Mouse (Mus musculus): ENCODE data around the gene Jmjd7. TPM values are rescaled to one million over a fixed set of nuclear protein-coding genes. Genes with fewer than 3 reads are reported as not detected.

Gene Jmjd7
- polyA plus RNA-seq, 1 experiment from 2014 or later: 17.4 TPM

- peaks cover 28% of the 10 kb centered on the region for H3K27me3 ChIP-seq (replicated peaks)
- H3K4me3 ChIP-seq: no peak overlapping the region
- H3K9me3 ChIP-seq: no peaks in the 10 kb centered on the region
- WGBS: 70% methylated on average over 9 of the region's 9 CpGs
- H3K4me1 ChIP-seq: peaks cover 12% of the 10 kb centered on the region
- H3K36me3 ChIP-seq: no peaks in the 10 kb centered on the region
- no peak for ATAC-seq (ENCODE audit: extremely low read depth, insufficient number of reproducible peaks, low FRiP score, low TSS enrichment)
- no peak overlapping the region for H3K27ac ChIP-seq (replicated peaks)
- H3K9ac ChIP-seq: no peak overlapping the region
- H3K4me2 ChIP-seq: no peak overlapping the region
These were observed 33.4 kb downstream of the Jmjd7 start for GRCm38 (mm10) chr2:120060651-120061050.

GRCm38 (mm10) chr2:120062248-120062647 lies 35.0 kb downstream of the Jmjd7 start:
- Histone ChIP-seq H3K36me3 (no peaks in the 10 kb centered on the region), H3K4me2 (no peak overlapping the region), H3K27me3 (replicated peaks) (peaks cover 25% of the 10 kb centered on the region), H3K4me3 (no peak overlapping the region), H3K9me3 (no peaks in the 10 kb centered on the region), H3K27ac (replicated peaks) (no peak overlapping the region), H3K9ac (no peak overlapping the region), H3K4me1 (no peaks in the 10 kb centered on the region)
- no peak for ATAC-seq (ENCODE audit: extremely low read depth, insufficient number of reproducible peaks, low FRiP score, low TSS enrichment)
- WGBS: 77% methylated on average over 8 of the region's 8 CpGs

- ATAC-seq (ENCODE audit: extremely low read depth, insufficient number of reproducible peaks, low FRiP score, low TSS enrichment): no peak
- no peaks in the 10 kb centered on the region for H3K9me3 ChIP-seq
- WGBS: 68% methylated on average over 6 of the region's 6 CpGs
- H3K27ac ChIP-seq (replicated peaks): no peak overlapping the region
- no peak overlapping the region for H3K4me3 ChIP-seq
- peaks cover 25% of the 10 kb centered on the region for H3K27me3 ChIP-seq (replicated peaks)
- no peak overlapping the region for H3K9ac ChIP-seq
- H3K36me3 ChIP-seq: no peaks in the 10 kb centered on the region
- no peak overlapping the region for H3K4me2 ChIP-seq
- H3K4me1 ChIP-seq: no peaks in the 10 kb centered on the region
These were observed 37.4 kb downstream of the Jmjd7 start for GRCm38 (mm10) chr2:120064639-120065038.

GRCm38 (mm10) chr2:120065243-120065642 lies 38.0 kb downstream of the Jmjd7 start:
- WGBS: 86% methylated on average over 10 of the region's 10 CpGs
- Histone ChIP-seq H3K27me3 (replicated peaks) (peaks cover 24% of the 10 kb centered on the region), H3K4me1 (no peaks in the 10 kb centered on the region)

GRCm38 (mm10) chr2:120066224-120066623 lies 38.9 kb downstream of the Jmjd7 start:
- H3K4me1 ChIP-seq: no peaks in the 10 kb centered on the region
- no peak overlapping the region for H3K4me2 ChIP-seq
- H3K36me3 ChIP-seq: no peaks in the 10 kb centered on the region
- no peaks in the 10 kb centered on the region for H3K9me3 ChIP-seq
- H3K27me3 ChIP-seq (replicated peaks): peaks cover 23% of the 10 kb centered on the region
- WGBS: 65% methylated on average over 3 of the region's 3 CpGs
- ATAC-seq (ENCODE audit: extremely low read depth, insufficient number of reproducible peaks, low FRiP score, low TSS enrichment): no peak
- no peak overlapping the region for H3K27ac ChIP-seq (replicated peaks)
- no peak overlapping the region for H3K4me3 ChIP-seq
- H3K9ac ChIP-seq: no peak overlapping the region

More at GRCm38 (mm10) chr2:120065243-120065642, 38.0 kb downstream of the Jmjd7 start:
- ATAC-seq (ENCODE audit: extremely low read depth, insufficient number of reproducible peaks, low FRiP score, low TSS enrichment): no peak
- no peak overlapping the region for H3K9ac ChIP-seq
- H3K36me3 ChIP-seq: no peaks in the 10 kb centered on the region
- no peaks in the 10 kb centered on the region for H3K9me3 ChIP-seq
- H3K4me2 ChIP-seq: no peak overlapping the region
- H3K27ac ChIP-seq (replicated peaks): no peak overlapping the region
- no peak overlapping the region for H3K4me3 ChIP-seq

GRCm38 (mm10) chr2:120068555-120069465 lies 41.5 kb downstream of the Jmjd7 start:
- Histone ChIP-seq H3K36me3 (no peaks in the 10 kb centered on the region), H3K9ac (no peak overlapping the region), H3K27me3 (replicated peaks) (peaks cover 21% of the 10 kb centered on the region), H3K4me1 (no peaks in the 10 kb centered on the region), H3K4me2 (no peak overlapping the region), H3K9me3 (no peaks in the 10 kb centered on the region), H3K4me3 (no peak overlapping the region), H3K27ac (replicated peaks) (no peak overlapping the region)
- ATAC-seq (ENCODE audit: extremely low read depth, insufficient number of reproducible peaks, low FRiP score, low TSS enrichment): no peak
- 45% methylated on average over 16 of the region's 16 CpGs for WGBS

- Histone ChIP-seq H3K9me3 (no peaks in the 10 kb centered on the region), H3K36me3 (no peaks in the 10 kb centered on the region), H3K27me3 (replicated peaks) (peaks cover 25% of the 10 kb centered on the region), H3K4me3 (no peak overlapping the region), H3K4me2 (no peak overlapping the region), H3K27ac (replicated peaks) (no peak overlapping the region), H3K4me1 (peaks cover 3% of the 10 kb centered on the region; the same call in 1 of the 2 replicates), H3K9ac (no peak overlapping the region)
- 66% methylated on average over 8 of the region's 8 CpGs for WGBS
- ATAC-seq (ENCODE audit: extremely low read depth, insufficient number of reproducible peaks, low FRiP score, low TSS enrichment): no peak
These were observed 42.2 kb downstream of the Jmjd7 start for GRCm38 (mm10) chr2:120069466-120069990.

- WGBS: 64% methylated on average over 4 of the region's 4 CpGs
These were observed 46.8 kb downstream of the Jmjd7 start for GRCm38 (mm10) chr2:120074096-120074495.

GRCm38 (mm10) chr2:120076076-120076705 lies 48.9 kb downstream of the Jmjd7 start:
- H3K27me3 ChIP-seq (replicated peaks): peaks cover 64% of the 10 kb centered on the region
- no peaks in the 10 kb centered on the region for H3K36me3 ChIP-seq
- H3K9ac ChIP-seq: peak overlapping the region; percentile 56
- no peaks in the 10 kb centered on the region for H3K9me3 ChIP-seq
- 2% methylated on average over 36 of the region's 36 CpGs for WGBS
- no peak overlapping the region for H3K27ac ChIP-seq (replicated peaks)
- H3K4me3 ChIP-seq: peak overlapping the region; percentile 48
- peaks cover 15% of the 10 kb centered on the region for H3K4me1 ChIP-seq
- no peak; the same call in 1 of the 2 replicates for ATAC-seq (ENCODE audit: extremely low read depth, insufficient number of reproducible peaks, low FRiP score, low TSS enrichment)
- H3K4me2 ChIP-seq: peak overlapping the region; percentile 75

More at GRCm38 (mm10) chr2:120074096-120074495, 46.8 kb downstream of the Jmjd7 start:
- no peak for ATAC-seq (ENCODE audit: extremely low read depth, insufficient number of reproducible peaks, low FRiP score, low TSS enrichment)
- no peak overlapping the region for H3K4me3 ChIP-seq
- no peaks in the 10 kb centered on the region for H3K36me3 ChIP-seq
- H3K27me3 ChIP-seq (replicated peaks): peaks cover 63% of the 10 kb centered on the region
- H3K27ac ChIP-seq (replicated peaks): no peak overlapping the region; the same call in 1 of the 2 replicates
- H3K9me3 ChIP-seq: no peaks in the 10 kb centered on the region
- peaks cover 15% of the 10 kb centered on the region for H3K4me1 ChIP-seq
- no peak overlapping the region for H3K4me2 ChIP-seq
- H3K9ac ChIP-seq: no peak overlapping the region
